Mouse (Mus musculus): ENCODE results near the gene Rbm46. TPM values are rescaled to one million over a fixed set of nuclear protein-coding genes. Genes with fewer than 3 reads are reported as not detected.

The Rbm46 gene
- polyA plus RNA-seq (2011; ENCODE audit: insufficient read length, low read depth, missing spikeins): 0.32 and 0.47 TPM in 2 replicates

DNA sequence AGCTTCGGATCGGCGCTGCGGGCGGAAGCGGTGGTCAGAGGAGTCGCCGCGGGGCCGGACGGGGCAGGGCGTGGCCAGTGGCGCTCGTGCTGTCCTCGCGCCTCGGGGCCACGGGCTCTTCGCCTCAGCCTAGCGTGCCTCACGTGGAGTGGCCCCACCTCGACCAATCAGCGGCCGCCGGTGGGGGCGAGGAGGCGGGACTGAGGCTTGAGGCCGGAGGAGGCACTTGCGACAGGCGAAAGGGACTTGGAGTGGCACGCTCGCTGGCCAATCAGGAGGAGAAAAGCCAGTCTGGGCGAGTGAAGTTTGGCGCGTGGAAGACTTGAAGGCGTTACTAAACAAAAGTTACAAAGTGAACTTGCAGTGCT lies at the start of gene Rbm46:
Gene Rbm46 (minus strand): TSS at position 112 of the 368 bp plus-strand sequence.
- no peak for TF ChIP-seq CTCF (IDR thresholded peaks at IDR 0.05; ENCODE audit: borderline replicate concordance, insufficient read depth, low read length)
- no peak for TF ChIP-seq POLR2A (IDR thresholded peaks at IDR 0.05; ENCODE audit: low read depth, low read length)
- Histone ChIP-seq H3K4me3 (ENCODE audit: insufficient read depth, low read length) (no peak within 1 kb of the TSS), H3K27ac (ENCODE audit: insufficient read depth, low read length) (no peak within 1 kb of the TSS), H3K4me1 (ENCODE audit: control insufficient read depth, insufficient read depth, low read length) (no peaks in the 10 kb centered on the region)

DNA sequence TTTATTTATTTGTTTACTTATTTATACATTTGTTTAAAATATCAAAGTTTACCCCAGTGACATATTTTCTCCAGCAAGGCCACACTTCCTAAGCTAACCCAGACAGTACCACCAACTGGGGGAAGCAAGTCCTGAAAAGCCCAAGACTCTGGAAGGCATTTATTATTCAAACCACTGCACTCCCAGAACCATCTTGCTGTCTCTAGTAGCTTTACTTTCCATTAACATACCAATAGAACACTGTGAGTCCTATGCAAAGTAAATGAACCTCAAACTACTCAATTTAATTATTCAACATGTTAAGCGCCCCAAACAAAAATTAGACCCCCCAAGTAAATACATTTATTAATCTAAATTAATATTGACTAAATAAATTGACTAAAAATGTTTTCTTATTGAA lies 39.3 kb upstream of the Rbm46 start:
- H3K27ac ChIP-seq (ENCODE audit: insufficient read depth, low read length): no peak overlapping the region

DNA sequence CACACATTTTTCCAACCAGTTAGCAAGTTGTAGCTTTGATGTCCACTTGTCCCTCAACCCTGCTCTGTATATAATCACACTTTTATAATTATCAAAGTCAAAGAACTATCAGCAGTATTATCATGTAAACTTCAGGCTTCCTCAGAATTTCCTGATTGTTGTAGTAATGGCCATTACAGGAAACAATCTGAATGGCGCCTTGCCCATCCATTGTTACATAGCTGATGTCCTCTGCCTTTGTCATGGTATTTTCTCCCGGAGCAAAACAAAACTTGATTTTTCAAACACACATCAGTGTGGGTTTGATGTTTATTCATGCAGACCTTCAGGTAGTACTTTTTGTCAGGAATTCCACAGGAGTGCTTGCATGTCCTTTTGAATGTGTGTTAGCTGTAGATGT lies 32.4 kb upstream of the Rbm46 start:
- Histone ChIP-seq H3K4me3 (ENCODE audit: insufficient read depth, low read length) (no peak overlapping the region), H3K27ac (ENCODE audit: insufficient read depth, low read length) (no peak overlapping the region), H3K4me1 (ENCODE audit: control insufficient read depth, insufficient read depth, low read length) (no peaks in the 10 kb centered on the region)
- TF ChIP-seq POLR2A (IDR thresholded peaks at IDR 0.05; ENCODE audit: low read depth, low read length) (no peak), CTCF (IDR thresholded peaks at IDR 0.05; ENCODE audit: borderline replicate concordance, insufficient read depth, low read length) (no peak)

More for the DNA sequence above, 39.3 kb upstream of the Rbm46 start:
- Histone ChIP-seq H3K4me3 (ENCODE audit: insufficient read depth, low read length) (no peak overlapping the region), H3K4me1 (ENCODE audit: control insufficient read depth, insufficient read depth, low read length) (no peaks in the 10 kb centered on the region)
- no peak for TF ChIP-seq POLR2A (IDR thresholded peaks at IDR 0.05; ENCODE audit: low read depth, low read length)

DNA sequence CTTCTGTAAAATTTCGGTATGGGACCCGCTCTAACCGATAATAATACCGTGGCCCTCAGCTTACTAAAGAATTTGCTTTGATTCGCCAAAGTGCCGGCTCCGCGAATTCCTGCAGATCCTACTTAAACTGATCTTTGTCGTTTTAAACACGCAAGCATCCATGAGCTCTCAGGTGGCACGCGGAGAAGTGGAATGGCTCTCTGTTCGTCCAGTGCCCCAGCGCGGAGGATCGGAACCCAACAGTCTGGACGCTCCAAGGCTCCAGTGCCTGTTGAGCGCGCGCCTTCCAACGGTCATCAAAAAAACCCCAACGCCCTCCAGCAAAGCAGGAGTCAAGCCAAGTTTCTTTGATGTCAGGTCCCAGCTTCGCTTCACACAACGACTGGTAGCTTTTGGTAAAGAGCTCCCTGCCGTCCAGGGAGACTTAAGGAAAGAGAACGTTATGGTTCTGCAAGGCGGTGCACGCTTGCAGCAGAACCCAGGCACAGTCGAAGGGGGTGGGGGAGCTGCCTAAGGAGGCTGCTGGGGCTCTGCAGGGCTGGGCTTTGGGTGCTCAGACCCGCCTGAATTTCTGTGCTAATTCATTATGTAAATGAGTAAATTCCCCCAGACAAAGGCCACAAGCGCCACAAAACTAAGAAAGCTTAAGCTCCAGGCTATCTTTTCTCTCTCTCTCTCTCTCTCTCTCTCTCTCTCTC lies 28.1 kb upstream of the Rbm46 start:
- TF ChIP-seq CTCF (IDR thresholded peaks at IDR 0.05; ENCODE audit: borderline replicate concordance, insufficient read depth, low read length): no peak
- no peak for TF ChIP-seq POLR2A (IDR thresholded peaks at IDR 0.05; ENCODE audit: low read depth, low read length)
- Histone ChIP-seq H3K4me1 (ENCODE audit: control insufficient read depth, insufficient read depth, low read length) (no peaks in the 10 kb centered on the region), H3K4me3 (ENCODE audit: insufficient read depth, low read length) (peak overlapping the region; percentile 16; the same call in 1 of the 2 replicates), H3K27ac (ENCODE audit: insufficient read depth, low read length) (no peak overlapping the region)

DNA sequence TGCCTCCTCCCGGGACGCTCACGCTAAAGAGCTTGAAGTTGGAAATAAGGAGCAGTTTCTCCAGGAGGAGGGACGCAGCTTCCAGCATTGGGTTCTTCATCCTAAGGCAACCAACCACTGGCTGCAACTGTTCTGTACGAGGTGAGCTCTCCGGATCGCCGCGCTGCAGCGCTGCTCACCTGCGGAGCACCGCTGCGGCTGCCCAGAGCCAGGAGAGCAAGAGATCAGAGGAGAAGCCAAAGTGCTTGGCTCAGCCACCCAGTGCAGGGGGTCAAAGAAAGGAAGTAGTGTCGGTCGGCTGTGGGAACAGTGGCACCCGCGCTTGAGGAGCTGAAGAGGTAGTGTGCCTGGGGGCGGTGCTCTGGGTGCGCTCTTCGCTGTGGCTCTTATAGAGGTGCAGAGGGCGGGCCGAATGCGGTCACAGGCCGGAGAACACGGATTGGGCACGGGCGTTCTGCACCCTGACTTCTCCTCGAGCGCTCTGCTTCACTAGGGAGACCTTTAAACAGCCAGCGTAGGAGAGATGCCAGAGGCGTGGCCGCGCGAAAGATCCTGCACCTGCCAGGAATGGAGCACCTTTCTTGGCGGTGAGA lies 27.4 kb upstream of the Rbm46 start, which contains the start of gene Lrat:
Gene Lrat (minus strand): TSS at position 361 of the 593 bp plus-strand sequence.
- peak within 1 kb of the TSS; percentile 16 for H3K4me3 ChIP-seq (ENCODE audit: insufficient read depth, low read length)
- H3K4me1 ChIP-seq (ENCODE audit: control insufficient read depth, insufficient read depth, low read length): no peaks in the 10 kb centered on the region
- no peak for TF ChIP-seq POLR2A (IDR thresholded peaks at IDR 0.05; ENCODE audit: low read depth, low read length)
- no peak for TF ChIP-seq CTCF (IDR thresholded peaks at IDR 0.05; ENCODE audit: borderline replicate concordance, insufficient read depth, low read length)
- no peak within 1 kb of the TSS for H3K27ac ChIP-seq (ENCODE audit: insufficient read depth, low read length)

DNA sequence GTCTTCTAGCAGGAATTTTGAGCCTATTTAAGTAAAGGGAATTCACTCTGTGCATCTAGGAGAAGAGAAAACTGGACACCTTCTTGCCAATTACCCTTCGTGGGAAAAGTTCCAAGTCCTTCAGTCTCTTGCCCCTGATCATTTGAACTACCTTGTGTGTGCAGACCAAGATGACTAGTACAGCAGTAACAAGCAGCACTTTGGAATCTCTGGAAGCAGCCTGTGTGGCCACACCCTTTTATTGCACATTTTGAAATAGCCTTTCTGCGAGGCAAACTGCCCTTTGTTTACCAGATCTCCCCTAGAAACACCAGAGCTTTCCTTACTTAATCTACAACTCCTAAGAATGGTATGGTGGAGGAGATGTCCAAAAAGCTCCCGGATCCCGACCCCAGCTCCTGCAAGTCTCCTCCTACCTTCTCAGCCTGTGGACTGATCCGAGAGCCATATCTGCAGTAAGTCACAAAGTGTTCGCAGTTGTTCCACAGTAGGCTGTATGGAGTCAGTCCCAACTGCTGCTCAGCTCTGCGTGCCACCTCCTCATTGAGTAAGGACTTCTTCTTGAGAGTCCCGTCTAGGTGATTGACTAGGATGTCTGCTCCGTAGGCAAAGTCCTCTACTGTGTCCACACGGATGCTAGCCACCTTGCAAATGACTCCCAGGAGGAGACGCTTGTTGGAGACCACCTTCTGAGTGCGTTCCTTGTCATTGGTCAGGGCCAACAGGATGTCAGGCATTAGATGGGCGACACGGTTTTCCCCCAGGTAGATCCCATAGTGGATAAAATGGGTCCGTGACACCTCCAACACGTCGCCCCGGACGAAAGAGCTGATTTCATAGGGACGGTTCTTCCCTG lies 26.7 kb upstream of the Rbm46 start:
- Histone ChIP-seq H3K4me3 (ENCODE audit: insufficient read depth, low read length) (0 out of 2 replicates have a peak overlapping the region, but pooled peaks have one; percentile 16), H3K27ac (ENCODE audit: insufficient read depth, low read length) (no peak overlapping the region), H3K4me1 (ENCODE audit: control insufficient read depth, insufficient read depth, low read length) (no peaks in the 10 kb centered on the region)
- TF ChIP-seq POLR2A (IDR thresholded peaks at IDR 0.05; ENCODE audit: low read depth, low read length) (no peak), CTCF (IDR thresholded peaks at IDR 0.05; ENCODE audit: borderline replicate concordance, insufficient read depth, low read length) (no peak)

DNA sequence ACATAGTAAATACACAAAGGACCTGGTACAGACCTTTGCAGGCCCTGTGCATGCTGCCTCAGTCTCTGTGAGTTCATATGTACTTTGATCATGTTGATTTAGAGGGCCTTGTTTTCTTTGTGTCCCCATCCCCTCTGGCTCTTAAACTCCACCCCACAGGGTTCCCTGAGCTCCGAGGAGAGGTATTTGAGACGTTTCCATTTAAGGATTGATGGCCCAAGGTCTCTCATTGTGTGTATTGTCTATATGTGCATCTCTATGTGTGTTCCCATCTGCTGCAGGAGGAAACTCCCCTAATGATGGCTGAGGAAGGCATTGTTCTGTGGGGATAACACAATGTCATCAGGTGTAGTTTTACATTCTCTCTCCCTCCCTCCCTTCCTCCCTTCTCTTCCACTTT lies 12.6 kb upstream of the Rbm46 start:
- Histone ChIP-seq H3K27ac (ENCODE audit: insufficient read depth, low read length) (no peak overlapping the region), H3K4me3 (ENCODE audit: insufficient read depth, low read length) (no peak overlapping the region), H3K4me1 (ENCODE audit: control insufficient read depth, insufficient read depth, low read length) (no peaks in the 10 kb centered on the region)
- no peak for TF ChIP-seq POLR2A (IDR thresholded peaks at IDR 0.05; ENCODE audit: low read depth, low read length)
- no peak for TF ChIP-seq CTCF (IDR thresholded peaks at IDR 0.05; ENCODE audit: borderline replicate concordance, insufficient read depth, low read length)

DNA sequence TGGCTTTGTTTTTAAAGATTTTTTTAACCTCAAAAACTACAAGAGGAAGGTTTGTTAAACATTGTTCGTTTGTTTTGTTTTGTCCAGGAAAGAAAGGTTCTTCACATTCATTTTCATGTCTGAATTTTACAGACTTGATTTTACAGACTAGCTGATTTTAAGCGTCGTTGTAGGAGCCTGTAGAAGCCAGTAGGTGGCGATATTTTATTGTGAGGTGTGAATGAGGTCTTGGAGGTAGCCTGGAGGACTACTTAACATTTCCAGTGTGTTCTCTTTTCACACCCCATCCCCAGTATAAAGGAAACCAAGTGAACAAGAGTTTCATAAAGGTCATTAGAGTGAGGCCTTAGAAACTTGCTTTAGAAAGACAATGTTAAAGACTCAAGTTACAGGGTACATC lies 975 bp upstream of the Rbm46 start:
- Histone ChIP-seq H3K4me3 (ENCODE audit: insufficient read depth, low read length) (no peak overlapping the region), H3K4me1 (ENCODE audit: control insufficient read depth, insufficient read depth, low read length) (no peaks in the 10 kb centered on the region), H3K27ac (ENCODE audit: insufficient read depth, low read length) (no peak overlapping the region)
- no peak for TF ChIP-seq CTCF (IDR thresholded peaks at IDR 0.05; ENCODE audit: borderline replicate concordance, insufficient read depth, low read length)
- TF ChIP-seq POLR2A (IDR thresholded peaks at IDR 0.05; ENCODE audit: low read depth, low read length): no peak

DNA sequence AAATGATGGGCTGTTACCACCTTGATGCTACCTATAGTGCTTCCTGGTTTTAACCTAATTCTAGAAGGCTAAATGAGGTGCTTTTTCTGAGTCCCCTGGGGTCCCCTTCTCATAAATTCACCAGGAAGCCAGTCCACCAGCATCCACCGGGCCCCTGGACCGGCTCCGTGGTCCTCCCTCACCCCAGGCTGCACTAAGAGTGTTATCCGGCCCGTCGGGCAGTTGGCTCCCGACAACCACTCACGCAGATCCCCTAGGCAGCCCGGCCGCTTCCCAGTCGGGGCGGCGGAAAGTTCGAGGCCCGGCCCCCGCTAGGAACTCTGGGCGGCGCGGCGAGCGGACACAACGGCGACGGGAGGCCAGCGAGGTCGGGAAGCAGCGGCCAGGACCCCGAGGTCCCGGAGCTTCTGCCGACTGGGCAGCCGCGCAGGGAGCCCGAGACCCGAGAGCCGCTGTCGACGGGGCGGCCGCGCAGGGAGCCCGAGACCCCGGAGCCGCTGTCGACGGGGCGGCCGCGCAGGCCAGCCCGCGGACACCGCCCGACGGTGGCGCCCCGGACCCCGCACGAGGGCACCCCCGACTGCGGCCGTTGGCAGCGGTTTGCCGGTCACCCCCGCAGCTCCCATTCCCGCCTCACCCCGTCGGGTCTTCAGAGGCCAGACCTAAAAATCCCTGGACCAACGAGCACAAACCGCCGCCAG lies 462 bp downstream of the Rbm46 start:
- no peak overlapping the region for H3K4me3 ChIP-seq (ENCODE audit: insufficient read depth, low read length)
- TF ChIP-seq CTCF (IDR thresholded peaks at IDR 0.05; ENCODE audit: borderline replicate concordance, insufficient read depth, low read length): no peak
- TF ChIP-seq POLR2A (IDR thresholded peaks at IDR 0.05; ENCODE audit: low read depth, low read length): no peak
- no peaks in the 10 kb centered on the region for H3K4me1 ChIP-seq (ENCODE audit: control insufficient read depth, insufficient read depth, low read length)
- no peak overlapping the region for H3K27ac ChIP-seq (ENCODE audit: insufficient read depth, low read length)
